Mouse (Mus musculus) CH12F3 (cell line): ENCODE data around the gene Rplp2.

Experiments used
- in situ Hi-C: fragments of 300-500 bp; cut with MboI; formaldehyde crosslinking; loops from 2 replicates; pipeline ENCODE4 v1.14.3; 2020; ENCODE audit warnings: low sequenced_read_pairs

The Rplp2 gene

GRCm38 (mm10) chr7:141430585-141431240 lies 16.5 kb upstream of the Rplp2 start:
- in situ Hi-C loops, result no loop called here

DNA sequence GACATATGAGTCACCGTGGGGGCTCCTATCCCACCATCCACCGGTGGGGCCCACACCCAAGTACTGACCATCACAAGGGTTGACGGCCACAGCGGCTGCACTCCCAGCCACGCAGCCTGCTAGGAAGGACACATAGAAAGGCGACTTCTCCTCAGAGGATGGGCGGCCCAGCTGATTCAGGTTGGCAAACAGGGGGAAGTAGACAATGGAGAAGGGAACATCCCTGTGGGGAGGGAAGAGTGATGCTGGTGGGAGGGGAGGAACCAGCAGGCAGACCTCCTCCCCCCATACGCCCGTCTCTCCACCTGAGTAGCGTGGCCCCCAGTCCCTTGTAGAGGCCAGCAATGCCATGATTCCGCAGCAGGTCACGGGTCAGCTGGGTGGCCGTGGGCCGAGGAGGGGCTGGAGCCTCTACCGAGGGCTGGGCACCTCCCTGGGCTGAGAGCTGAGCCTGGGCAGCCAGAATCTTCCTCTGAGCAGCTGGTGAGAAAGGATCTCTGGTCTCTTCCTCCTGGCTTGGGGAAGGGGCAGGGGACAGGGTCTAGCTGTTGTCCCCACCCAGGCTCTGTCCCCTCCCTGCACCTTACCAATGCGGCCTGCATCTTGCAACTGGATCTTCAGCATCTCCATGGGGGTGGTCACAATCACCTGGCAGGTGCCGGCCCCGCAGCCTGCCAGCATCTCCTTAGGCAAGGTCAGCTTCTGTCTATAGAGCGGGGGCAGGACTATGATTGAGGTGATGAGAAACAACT lies 15.6 kb upstream of the Rplp2 start:
- in situ Hi-C loops, result no loop called here

DNA sequence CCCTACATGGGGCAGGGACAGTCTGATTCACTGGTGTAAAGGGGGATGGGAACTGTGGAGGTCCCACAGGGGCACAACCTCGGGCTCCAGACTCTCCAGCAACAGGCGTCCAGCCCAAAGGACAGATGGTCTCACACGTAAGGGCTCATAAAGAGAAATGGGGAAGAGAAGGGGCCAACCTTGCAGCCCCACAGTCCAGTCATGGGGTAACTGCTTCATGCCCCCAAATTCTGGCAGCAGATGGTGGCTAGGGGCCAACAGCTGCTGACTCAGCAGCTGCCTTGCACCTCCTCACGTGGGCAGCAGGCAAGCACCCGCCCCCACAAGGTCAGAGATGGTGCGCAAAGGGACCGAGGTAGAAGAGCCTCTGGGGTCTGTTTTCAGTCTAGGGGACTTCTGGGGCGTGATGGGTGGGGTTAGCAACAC lies 15.0 kb upstream of the Rplp2 start:
- in situ Hi-C loops, result no loop called here

DNA sequence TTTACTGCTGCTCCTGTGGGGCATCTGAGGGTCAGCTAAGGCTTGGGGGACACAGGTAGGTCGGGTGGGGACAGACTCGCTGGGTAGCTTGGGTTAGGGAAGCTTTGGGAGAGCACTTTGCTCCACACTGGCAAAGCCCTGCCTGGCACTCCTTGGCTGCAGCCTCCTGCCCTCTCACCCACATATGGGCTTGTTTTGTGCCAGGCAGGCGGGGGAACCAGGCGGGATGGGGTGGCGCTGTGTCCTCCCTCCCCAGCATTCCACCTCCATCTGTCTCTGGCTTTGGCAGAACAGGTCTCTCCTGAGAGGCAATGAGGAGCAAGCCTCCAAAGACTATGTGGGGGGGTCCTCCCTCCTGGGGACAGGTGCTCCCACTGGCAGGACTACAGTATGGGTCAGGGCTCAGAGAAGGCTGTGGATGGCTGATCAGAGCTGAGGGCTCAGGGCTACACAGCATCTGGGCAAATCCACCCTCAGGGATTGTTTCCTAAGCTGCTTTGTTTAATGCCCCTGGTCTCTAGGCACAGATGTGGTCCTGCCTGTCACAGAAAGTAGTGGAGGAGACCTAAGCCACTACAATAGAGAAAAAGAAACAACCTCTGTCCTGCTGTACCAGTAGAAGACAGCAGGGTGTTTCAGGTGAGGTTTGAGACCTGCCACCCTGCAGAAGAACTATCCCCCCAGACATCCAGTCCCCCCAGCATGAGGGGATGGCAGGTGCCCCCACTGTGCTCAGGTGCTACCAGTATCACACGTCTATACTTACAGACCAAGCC lies 14.2 kb upstream of the Rplp2 start:
- in situ Hi-C loops, result no loop called here

DNA sequence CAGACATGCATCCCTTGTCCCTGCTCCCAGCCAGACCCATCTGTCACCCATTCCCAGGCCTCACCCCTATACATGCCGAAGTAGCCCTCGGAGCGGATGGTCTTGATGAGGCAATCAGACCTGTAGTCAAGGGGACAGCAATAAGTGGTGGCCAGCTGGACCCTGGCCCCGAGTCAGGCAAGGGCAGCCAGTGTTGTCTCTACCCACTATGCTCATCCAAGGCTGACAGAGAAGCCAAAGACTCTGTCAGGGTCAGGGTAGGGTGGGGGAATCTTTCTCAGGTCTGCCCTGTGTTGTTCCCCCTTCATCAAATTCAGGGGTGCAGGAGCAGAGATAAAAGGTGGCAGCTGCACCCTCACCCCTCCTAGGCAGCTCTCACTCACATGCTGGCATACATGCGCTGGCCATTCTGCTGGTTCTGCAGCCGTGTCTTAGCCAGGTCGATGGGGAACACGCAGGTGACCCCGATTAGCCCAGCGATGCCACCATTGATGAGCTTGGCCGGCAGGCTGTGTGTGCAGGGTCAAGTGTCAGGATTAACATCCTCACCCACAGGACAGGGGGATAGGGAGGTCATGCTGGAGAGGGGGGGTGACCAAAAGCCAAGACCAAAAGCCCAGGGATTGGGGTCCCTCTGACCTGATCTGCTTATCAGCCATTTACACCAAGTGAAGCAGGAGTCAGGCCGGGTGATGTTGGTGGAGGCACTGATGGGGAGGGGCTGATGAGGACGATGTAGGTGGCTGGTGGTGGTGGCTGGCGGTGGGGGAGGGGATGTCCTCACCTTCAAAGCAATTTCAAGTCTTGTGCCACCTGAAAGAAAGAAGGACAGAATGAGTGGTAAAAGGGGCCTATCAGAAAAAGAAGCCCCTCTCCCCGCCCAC lies 13.4 kb upstream of the Rplp2 start:
- in situ Hi-C loops, result no loop called here

DNA sequence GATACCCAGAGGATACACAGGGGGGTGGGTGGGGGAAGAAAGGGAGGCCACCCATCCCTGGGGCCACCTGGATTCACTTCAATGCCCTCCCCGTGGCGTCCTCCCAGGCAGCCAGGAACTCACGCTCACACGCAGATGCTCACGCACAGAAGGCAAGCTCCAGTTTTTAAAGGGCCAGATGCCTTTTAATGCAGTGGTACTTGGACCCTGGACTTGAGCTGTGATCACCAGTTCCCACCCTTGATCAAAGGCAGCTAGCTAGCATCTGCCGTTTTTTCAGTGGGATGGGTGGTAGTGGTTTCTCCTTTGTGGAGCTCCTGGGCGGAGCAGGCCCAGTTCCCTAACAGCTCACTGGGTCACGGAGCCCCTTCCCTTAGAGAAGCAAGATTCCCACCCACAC lies 12.7 kb upstream of the Rplp2 start:
- in situ Hi-C loops, result no loop called here

DNA sequence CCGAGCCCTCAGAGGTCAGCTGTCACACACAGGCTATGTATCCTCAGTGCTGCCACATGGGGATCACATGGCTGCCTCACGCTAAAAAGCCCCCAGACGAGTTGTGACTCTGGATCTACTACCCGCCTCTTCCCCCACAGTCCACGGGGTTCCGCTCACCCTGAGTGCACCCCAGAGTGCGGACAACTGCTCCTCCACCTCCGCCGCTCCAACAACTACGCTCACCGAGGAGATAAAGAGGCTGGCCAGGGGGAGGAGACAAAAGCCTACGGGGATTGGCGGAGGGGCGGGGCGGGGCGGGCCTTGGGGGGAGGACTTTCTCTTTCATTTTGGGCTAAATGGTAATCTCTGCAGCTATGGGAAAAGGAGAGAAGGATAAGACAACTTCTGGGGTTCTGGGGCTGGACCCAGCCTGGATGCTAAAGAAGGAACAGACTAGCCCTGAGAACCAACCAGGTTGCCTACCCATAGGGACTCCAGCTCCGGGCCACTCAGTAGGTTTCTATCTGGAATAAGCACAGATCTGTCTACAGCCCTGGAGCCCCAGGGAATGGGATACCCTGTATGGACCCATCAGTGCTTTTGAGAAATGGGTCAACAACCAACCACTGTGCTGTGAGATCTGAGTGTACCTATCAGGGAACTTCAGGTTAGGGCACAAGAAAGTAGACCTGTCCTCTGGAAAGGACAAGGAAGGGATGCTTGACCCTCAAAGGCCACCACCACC lies 11.9 kb upstream of the Rplp2 start:
- in situ Hi-C loops, result no loop called here

DNA sequence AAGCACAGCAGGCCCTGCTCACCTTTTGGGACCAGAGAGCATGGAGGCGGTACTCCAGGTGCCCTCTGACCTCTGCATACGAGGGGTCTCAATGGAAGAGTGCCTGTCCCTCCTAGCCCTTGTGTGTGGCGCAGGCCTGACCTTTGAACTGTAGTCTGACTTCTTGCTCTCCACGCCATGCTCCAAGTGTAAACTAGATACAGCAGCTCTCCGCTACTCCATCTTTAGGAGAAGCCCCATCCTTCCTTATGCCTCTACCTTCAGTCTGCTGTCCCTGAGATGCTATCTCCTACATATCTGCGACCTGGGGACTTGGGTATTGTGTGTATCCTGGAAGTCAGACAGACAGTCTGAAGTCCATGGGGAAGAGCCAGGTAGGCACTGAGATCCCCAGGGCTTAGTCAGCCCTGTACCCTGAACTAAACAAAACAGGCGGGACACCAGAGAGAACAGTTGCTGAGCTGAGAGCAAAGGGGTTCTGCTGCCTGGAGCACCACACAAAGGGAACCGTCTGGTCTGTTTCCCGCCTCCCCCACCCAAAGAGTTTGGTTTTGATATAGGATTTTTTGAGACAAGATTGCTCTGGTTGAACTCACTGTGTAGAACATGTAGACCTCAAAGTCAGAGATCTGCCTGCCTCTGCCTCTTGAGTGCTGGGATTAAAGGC lies 11.2 kb upstream of the Rplp2 start:
- in situ Hi-C loops, result no loop called here

GRCm38 (mm10) chr7:141436523-141436892 lies 10.7 kb upstream of the Rplp2 start:
- in situ Hi-C loops, result no loop called here

- in situ Hi-C loops, result no loop called here
These were observed 9.7 kb upstream of the Rplp2 start, which contains the start of gene Slc25a22 for GRCm38 (mm10) chr7:141437178-141438120. Gene Slc25a22, minus strand, starts transcription at chr7:141437892.

DNA sequence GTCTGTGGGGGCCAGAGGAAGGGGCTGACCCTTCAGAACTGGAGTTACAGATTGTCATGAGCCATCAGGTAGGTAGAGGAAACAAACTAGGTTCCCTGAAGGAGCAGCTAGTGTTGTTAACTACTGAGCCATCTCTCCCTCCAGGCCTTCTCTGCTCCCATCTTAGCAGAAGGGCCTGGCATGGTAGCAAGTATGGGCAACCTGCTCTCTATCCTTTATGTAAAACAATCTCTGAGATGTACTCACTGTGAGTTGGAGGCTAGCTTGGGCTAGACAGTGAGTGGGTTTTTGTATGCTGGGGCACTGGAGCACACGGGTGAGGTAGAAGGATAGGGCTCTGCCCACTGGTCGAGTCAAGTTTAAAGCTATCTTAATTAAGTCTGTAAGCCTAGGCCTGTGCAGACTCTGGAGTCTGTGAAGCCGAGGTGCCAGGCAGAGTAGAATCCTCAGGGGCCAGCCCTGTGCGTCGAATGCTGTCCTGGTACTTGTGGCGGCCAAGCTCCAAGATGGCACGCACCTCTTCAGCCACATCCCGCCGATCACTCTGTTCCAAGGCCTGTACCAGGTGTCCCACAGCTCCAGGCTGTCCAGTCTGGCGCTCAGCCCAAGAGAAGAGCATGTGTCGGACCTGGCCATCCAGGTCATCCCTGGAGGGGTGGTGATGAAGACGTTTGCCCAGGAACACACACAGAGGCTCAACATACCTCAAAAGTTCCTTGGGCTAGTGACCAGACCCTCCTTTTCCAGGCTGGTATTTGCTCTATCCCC lies 8.8 kb upstream of the Rplp2 start:
- in situ Hi-C loops, result no loop called here

DNA sequence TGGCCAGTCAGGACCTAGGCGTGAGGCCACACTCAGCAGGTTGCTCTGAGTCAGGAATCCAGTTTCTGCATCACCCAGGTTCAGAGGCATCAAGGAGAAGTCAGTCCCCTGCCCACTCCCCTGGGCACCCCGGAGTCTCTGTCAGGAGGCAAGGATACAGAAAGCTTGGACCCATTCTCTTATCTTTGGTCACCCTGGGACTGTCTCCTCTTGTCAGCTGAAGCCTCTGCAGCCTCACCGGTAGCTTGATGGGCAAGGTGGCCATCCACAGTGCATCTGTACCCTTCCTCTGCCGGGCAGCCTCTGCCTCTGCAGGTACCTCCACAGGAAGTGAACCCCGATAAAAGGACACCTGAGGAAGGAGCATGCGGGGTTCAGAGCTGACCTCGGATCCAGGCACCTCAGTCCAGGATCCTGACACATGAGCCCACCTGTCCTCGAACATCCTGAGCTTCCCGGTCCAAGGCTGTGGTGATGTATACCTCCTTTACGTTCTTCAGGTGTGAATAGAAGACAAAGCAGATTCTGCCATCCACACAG lies 8.0 kb upstream of the Rplp2 start:
- in situ Hi-C loops, result no loop called here

GRCm38 (mm10) chr7:141439811-141440210 lies 7.4 kb upstream of the Rplp2 start:
- in situ Hi-C loops, result no loop called here

GRCm38 (mm10) chr7:141440613-141441012 lies 6.6 kb upstream of the Rplp2 start:
- in situ Hi-C loops, result no loop called here

GRCm38 (mm10) chr7:141441460-141441859 lies 5.7 kb upstream of the Rplp2 start:
- in situ Hi-C loops, result no loop called here

DNA sequence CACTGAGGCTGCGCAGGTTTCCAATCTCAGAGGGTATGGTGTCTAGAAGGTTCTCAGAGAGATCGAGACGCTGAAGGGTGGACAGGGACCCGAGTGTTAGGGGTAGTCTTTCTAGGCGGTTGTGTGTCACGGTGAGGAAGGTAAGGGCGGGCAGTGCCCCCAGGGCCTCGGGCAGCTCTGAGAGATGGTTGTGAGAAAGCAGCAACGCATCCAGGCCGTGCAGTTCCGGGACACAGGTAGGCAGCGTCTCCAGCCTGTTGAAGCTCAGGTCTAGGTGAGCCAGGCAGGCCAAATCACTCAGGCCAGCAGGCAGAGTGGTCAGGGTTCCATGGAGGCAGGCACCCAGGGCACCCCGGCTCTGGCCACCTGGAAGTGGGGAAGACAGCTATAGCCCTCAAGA lies 5.0 kb upstream of the Rplp2 start:
- in situ Hi-C loops, result no loop called here

- in situ Hi-C loops, result no loop called here
These were observed 3.9 kb upstream of the Rplp2 start for GRCm38 (mm10) chr7:141443081-141443821.
